Mouse (Mus musculus) olfactory bulb, adult 2 months (tissue): ENCODE data around the gene Olfr1368.

Experiments used
- CTCF ChIP-seq: fragments of 200-500 bp; IDR thresholded peaks from 2 replicates; pipeline ENCODE4 v1.5.1; 2012; ENCODE audit warnings: low read depth, mild to moderate bottlenecking, low read length, moderate library complexity; ENCODE audit not compliant: insufficient read depth
- POLR2A ChIP-seq: fragments of 200-500 bp; IDR thresholded peaks from 2 replicates; pipeline ENCODE4 v1.6.1; 2012; ENCODE audit warnings: mild to moderate bottlenecking, low read depth, low read length, moderate library complexity; ENCODE audit not compliant: insufficient read depth

GRCm38 (mm10) chr13:21158071-21158470 is 12.4 kb upstream of the Olfr1368 start:
- no peak for TF ChIP-seq CTCF
- TF ChIP-seq POLR2A = no peak
